Mouse (Mus musculus): Measurements from ENCODE around the gene D230025D16Rik. TPM values are rescaled to one million over a fixed set of nuclear protein-coding genes. Genes with fewer than 3 reads are reported as not detected.

The D230025D16Rik gene
- 24.7 and 25.1 TPM in 2 replicates for polyA plus RNA-seq (2021; fragmentation: Nextera tagmentation)
- long read RNA-seq, experiment 1, transcript D230025D16Rik-201 (16 exons, 2,916 nt): major isoform, 46 of 67 reads
- long read RNA-seq, experiment 1, partial matches to known transcripts: 7 of 67 reads
- long read RNA-seq, experiment 1, other reads (novel, unspliced or antisense): 11 of 67 reads
- long read RNA-seq, experiment 2, transcript D230025D16Rik-205 (15 exons, 2,460 nt): minor isoform, 6 of 208 reads
- long read RNA-seq, experiment 2, transcript D230025D16Rik-201 (16 exons, 2,916 nt): major isoform, 177 of 208 reads
- long read RNA-seq, experiment 2, partial matches to known transcripts: 6 of 208 reads
- long read RNA-seq, experiment 2, other reads (novel, unspliced or antisense): 19 of 208 reads

DNA sequence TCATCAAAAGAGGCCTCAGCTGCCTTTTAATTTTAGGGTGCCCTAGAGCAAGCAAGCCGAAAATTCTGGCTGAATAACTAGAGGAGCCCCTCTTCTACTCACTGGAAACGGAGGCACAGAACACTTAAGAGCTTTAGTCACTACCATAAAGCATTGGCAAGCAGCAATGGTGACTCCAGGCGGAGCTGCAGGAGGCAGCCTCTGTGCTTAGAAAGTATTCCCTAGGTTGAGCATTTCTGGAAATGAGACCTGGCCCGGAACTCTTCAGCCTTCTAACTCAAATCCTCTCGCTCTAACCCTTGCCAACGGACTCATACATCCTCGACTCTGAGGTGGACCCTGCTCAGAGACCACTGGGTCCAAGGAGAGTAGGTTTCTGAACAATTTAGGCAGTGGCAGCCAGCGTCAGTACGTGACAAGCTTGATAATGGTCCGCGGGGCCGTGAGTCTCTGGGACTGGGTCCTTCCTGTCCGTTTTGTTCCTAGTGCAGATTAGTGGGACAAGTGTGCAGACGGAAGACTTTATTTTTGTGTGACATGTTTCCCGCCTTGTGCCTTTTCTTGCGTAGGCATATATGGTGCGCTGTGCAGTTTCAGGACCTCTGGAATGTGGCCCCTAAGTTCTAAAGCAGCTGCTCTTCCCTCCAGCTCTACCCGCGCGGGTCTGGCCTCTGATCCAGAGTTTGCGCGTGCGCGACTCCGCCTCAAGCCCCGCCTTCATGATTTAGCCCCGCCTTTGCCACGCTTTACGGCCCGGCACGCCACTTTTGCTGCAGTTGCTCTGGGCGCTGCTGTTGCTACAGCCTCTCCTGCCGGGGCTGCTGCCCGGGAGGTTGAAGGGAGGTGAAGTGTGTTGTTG lies at the start of gene D230025D16Rik:
TSS of gene D230025D16Rik (plus strand) at position 733 of the 859 bp plus-strand sequence.

DNA sequence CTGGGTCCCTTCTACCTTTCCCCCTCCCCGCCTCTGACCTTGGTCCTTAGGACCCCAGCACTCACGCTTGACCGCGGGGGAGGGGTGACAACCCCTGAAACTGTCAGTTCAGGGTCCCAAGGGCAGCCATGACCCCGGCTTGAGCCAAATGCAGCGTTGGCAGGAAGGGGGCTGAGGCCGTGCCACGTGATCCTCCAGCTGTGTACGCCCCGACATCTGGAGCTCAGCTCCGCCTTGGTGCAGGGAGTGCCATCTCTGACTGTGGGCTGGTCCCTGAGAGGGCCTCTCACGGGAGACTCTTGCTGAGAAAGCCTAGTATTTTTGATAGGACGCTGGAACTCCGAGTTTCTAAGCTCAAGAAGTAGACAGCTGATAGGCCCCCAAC lies 30.0 kb downstream of the D230025D16Rik start, which contains the start of gene B3gnt9:
TSS of gene B3gnt9 (minus strand) at position 188 of the 385 bp plus-strand sequence.

DNA sequence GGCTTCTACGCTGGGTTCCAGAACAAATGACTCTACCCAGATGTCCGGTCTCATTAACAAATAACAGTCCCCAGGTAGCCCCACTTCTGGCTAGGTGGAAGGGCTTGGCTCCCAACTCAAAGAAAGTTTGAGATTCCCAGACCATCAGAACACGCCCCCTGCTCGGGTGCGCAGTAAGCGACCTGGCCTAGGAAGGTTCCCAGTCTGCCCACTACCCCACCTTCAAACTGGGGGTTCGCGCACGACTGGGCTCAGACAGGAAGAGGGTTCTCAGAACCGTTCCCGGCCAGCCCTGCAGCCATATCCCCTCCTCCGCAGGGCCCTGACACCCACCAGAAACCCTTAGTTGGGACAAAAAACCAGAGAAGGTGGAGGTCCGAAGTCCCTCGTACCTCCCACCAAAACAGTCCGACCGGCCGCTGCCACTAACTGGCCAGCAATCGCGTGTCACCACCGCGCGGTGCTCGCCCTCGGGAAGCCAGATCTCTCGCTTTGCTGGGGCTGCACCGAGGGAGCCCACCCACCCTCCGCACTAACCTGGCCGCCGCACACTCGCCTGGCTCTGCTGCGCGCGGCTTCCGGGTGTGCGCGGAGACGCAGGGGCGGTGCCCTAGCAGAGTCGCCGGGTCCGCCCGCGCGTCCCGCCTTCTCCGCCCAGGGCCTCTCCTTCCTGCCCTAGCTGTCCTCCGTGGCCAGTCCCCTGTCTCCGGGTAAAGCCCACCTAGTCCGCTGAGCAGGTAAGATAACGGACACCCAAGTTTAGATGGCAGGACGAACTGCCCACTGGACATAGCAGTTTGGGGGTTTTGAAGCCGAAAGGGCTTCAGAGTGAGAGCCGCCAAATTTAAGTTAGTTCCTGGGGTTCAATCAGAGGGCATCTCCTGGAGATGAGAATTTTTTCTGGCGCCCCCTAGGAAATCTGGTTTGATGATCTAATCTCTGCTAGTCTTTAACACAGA lies 39.4 kb downstream of the D230025D16Rik start, which contains the start of the genes Tradd and Fbxl8:
TSS of gene Tradd (minus strand) at position 586 of the 959 bp plus-strand sequence.
TSS of gene Fbxl8 (plus strand) at position 625 of the 959 bp plus-strand sequence.

DNA sequence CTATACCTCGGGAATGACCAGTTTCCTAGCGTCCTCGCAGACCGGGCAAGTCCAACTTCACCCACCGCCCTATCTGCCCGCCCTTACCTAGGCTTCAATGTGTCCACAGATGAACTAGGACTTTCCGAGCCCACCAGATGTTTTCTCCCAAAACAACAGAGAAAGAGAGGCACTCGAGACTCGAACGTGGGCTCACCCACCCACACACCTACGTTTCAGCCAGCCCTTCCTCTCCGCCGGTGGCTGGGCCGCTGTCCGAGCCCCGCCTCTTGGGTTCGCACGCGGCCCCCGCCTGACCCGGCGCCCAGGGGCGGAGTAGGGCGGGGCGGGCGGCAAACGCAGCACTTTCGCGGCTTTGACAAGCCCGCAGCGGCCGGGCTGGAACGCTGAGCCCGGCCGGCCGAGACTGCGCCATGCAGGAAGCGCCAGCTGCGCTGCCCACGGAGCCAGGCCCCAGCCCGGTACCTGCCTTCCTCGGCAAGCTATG lies 44.6 kb downstream of the D230025D16Rik start, which contains the start of gene Hsf4:
TSS of gene Hsf4 (plus strand) at position 341 of the 487 bp plus-strand sequence.

DNA sequence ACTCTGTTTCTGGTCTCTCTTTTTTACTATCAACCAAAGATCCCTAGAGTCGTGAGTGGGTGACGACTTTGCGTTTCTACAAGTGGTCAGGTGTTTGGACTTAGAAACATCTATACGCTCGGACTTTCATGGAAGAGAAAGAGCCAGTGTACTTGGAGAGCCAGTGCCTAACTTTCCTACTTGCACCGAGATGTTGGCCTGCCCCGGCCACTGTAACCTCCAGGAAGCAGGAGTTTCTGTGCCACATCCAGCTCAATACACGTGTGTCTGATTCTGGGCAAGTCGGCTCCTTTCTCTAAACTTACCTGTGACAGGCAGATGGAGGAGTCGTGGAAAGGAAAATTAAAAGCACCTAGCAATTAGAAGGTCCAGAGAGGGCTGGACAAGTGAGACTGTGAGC lies 50.9 kb downstream of the D230025D16Rik start, which contains the start of gene Nol3:
TSS of gene Nol3 (plus strand) at position 301 of the 400 bp plus-strand sequence.

DNA sequence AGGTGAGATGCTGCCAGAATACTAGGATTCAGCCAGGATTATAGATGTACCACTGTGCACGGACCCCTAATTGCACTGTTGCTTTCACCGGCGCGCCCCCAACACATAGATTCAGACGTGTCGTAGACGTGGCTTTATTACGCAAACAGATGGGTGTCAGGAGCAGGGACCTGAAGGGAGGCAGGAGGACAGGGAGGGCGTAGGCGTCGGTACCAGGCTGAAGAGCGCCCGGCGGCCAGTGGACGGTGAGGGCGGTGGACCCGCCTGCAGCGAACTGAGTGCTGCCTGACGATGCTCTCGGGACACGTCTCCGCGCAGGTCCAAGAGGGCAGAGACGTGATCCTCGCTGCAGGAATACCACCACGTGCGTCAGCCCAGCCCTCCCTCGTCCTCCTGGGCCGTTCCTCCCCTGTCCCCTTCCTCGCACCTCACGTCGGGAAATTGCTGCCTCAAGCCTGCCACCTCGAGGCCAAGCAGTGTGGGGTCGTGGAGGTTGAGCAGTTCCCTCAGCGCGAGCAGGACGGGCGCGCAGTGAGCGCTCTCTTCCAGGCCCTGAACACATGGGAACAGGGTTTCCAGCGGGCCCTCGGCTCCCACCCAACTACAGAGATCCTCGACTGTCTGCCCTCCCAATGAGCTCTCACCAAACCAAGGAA lies 65.0 kb downstream of the D230025D16Rik start, which contains the start of gene 4931428F04Rik:
TSS of gene 4931428F04Rik (minus strand) at position 60 of the 656 bp plus-strand sequence.

DNA sequence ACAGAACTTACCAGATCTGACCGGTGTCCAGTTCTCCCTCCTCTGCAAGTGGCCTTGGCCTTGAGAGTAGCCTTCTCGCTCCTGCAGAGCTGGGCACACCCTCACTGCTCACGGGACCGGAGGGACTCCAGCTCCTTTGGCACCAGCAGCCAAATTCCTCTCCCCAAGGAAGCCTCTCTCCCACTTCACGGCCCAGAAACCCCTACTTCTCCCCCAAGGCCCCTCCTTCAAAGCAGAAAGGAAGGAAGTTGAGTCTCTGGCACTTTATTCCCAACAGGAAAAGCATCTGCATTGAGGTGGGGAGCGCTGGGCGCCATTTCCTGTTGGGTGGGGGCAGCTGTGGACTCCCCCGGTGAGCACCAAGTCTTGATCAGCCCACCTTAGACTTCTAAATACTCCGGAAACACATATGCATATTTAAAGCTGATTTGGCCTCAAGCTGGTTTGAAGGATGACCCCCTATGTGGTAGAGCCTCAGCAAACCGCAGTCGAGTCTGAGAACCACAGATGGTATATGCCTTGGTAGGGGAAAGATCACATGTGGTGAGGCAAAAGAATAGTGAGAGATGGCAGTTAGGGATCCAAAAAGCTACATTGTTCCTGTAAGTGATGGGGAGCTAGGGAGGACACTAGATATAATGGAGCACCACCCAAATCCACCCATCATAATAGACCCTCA lies 71.1 kb downstream of the D230025D16Rik start, which contains the start of gene Exoc3l:
TSS of gene Exoc3l (minus strand) at position 207 of the 679 bp plus-strand sequence.

DNA sequence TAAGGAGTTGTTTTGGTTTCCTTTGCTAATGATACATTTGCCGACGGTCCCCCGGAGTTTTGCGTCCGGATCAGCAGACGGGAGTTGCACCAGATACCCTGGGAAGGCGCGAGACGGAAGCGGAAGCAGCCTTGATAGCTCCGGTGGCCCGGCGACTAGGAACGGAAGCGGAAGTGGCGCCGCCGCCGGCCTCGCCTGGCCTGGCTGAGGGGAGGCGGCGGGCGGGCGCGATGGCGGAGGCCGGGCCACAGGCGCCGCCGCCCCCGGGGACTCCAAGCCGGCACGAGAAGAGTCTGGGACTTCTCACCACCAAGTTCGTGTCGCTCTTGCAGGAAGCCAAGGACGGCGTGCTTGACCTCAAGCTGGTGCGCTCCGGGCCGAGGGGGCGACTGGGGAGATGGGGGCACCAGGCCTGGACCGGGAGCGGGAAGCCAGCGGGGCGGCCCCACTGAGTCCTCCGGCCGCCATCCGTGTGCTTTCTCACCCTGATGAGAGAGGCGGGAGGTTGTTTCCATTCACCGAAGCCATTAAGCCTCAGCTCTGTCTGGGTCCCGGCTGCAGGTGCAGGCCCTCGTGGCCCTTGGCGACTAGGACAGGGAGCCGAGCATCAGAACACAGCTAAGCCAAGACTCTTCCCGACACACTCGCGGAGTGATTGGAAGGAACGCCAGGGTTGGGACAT lies 72.7 kb downstream of the D230025D16Rik start, which contains the start of gene E2f4:
TSS of gene E2f4 (plus strand) at position 153 of the 682 bp plus-strand sequence.

Other genes starting within 250 kb of the D230025D16Rik start
- not detected in 2 replicates for gene Ces2h, start 224.3 kb upstream of the D230025D16Rik start, polyA plus RNA-seq (2021; fragmentation: Nextera tagmentation)
- gene Ces3a, start 176.5 kb upstream of the D230025D16Rik start, polyA plus RNA-seq (2021; fragmentation: Nextera tagmentation): not detected in 2 replicates
- not detected in 2 replicates for gene Ces3b, start 141.4 kb upstream of the D230025D16Rik start, polyA plus RNA-seq (2021; fragmentation: Nextera tagmentation)
- not detected in 2 replicates for gene Ces4a, start 93.3 kb upstream of the D230025D16Rik start, polyA plus RNA-seq (2021; fragmentation: Nextera tagmentation)
- 9.7 and 11.5 TPM in 2 replicates for gene Cbfb, start 54.5 kb upstream of the D230025D16Rik start, polyA plus RNA-seq (2021; fragmentation: Nextera tagmentation)
- 2.7 and 3.0 TPM in 2 replicates for gene B3gnt9, start 30.0 kb downstream of the D230025D16Rik start, polyA plus RNA-seq (2021; fragmentation: Nextera tagmentation)
- 5.5 and 7.2 TPM in 2 replicates for gene Tradd, start 39.5 kb downstream of the D230025D16Rik start, polyA plus RNA-seq (2021; fragmentation: Nextera tagmentation)
- 2.0 and 2.1 TPM in 2 replicates for gene Fbxl8, start 39.5 kb downstream of the D230025D16Rik start, polyA plus RNA-seq (2021; fragmentation: Nextera tagmentation)
- gene Hsf4, start 44.7 kb downstream of the D230025D16Rik start, polyA plus RNA-seq (2021; fragmentation: Nextera tagmentation): 2.7 and 2.8 TPM in 2 replicates
- gene Nol3, start 51.0 kb downstream of the D230025D16Rik start, polyA plus RNA-seq (2021; fragmentation: Nextera tagmentation): 21.1 and 23.4 TPM in 2 replicates
- 9.5 and 11.5 TPM in 2 replicates for gene 4931428F04Rik, start 64.7 kb downstream of the D230025D16Rik start, polyA plus RNA-seq (2021; fragmentation: Nextera tagmentation)
- 2.6 and 4.1 TPM in 2 replicates for gene Exoc3l, start 71.0 kb downstream of the D230025D16Rik start, polyA plus RNA-seq (2021; fragmentation: Nextera tagmentation)
- 7.7 and 9.2 TPM in 2 replicates for gene E2f4, start 72.5 kb downstream of the D230025D16Rik start, polyA plus RNA-seq (2021; fragmentation: Nextera tagmentation)
- 0.62 and 1.5 TPM in 2 replicates for gene Elmo3, start 80.5 kb downstream of the D230025D16Rik start, polyA plus RNA-seq (2021; fragmentation: Nextera tagmentation)
- gene Lrrc29, start 101.1 kb downstream of the D230025D16Rik start, polyA plus RNA-seq (2021; fragmentation: Nextera tagmentation): 0.88 and 1.2 TPM in 2 replicates
- 98.7 and 116 TPM in 2 replicates for gene Tmem208, start 101.2 kb downstream of the D230025D16Rik start, polyA plus RNA-seq (2021; fragmentation: Nextera tagmentation)
- 0.04 and 0.34 TPM in 2 replicates for gene Fhod1, start 122.8 kb downstream of the D230025D16Rik start, polyA plus RNA-seq (2021; fragmentation: Nextera tagmentation)
- 1.4 and 1.7 TPM in 2 replicates for gene Slc9a5, start 123.7 kb downstream of the D230025D16Rik start, polyA plus RNA-seq (2021; fragmentation: Nextera tagmentation)
- 0.11 TPM in 1 of 2 replicates, not detected in the other for gene Plekhg4, start 148.1 kb downstream of the D230025D16Rik start, polyA plus RNA-seq (2021; fragmentation: Nextera tagmentation)
- gene Kctd19, start 188.4 kb downstream of the D230025D16Rik start, polyA plus RNA-seq (2021; fragmentation: Nextera tagmentation): not detected in 2 replicates
- 0.36 and 0.43 TPM in 2 replicates for gene Lrrc36, start 188.4 kb downstream of the D230025D16Rik start, polyA plus RNA-seq (2021; fragmentation: Nextera tagmentation)
- 45.8 and 47.2 TPM in 2 replicates for gene Tppp3, start 246.4 kb downstream of the D230025D16Rik start, polyA plus RNA-seq (2021; fragmentation: Nextera tagmentation)